ENCODE assay signal across 13 mouse cellular contexts in the genomic region with DNA sequence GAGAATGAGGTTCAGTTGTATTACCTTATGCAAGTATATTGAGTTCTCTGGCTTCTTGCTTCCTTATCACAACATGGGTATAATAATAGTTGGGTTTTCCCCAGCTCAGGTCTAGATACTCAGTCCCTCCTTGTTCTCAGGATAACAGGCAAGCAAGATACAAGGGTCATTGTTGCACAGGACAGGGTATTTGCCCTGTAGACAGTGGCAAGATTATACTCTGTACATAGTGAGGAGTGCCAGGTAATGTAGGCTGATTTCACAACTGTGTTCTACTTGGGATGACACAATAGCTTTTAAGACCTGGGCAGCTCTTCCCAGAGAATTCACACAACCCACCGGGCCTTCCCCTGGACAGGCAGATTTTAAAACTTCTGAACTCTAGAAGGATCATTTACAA.
"Had no signal": no experiment of that assay in that cellular context is flagged by ENCODE, and none has a peak within 500 bp of the region (broad histone marks: within the 10 kb centered on the region; RNA-seq: fewer than 3 reads in every experiment).

No protein-coding gene starts in this region.

- H3K4me3 ChIP-seq: layer of hippocampus, adult 2 months; limb, embryonic 12.5 days; liver, embryonic 15.5 days; midbrain, embryonic 12.5 days; neural tube, embryonic 13.5 days had no signal

- H3K27ac ChIP-seq: layer of hippocampus, adult 2 months; limb, embryonic 12.5 days; liver, embryonic 15.5 days; midbrain, embryonic 12.5 days; neural tube, embryonic 13.5 days had no signal

- H3K27me3 ChIP-seq: limb, embryonic 12.5 days; liver, embryonic 15.5 days; midbrain, embryonic 12.5 days; neural tube, embryonic 13.5 days had no signal

- H3K4me2 ChIP-seq: limb, embryonic 12.5 days; liver, embryonic 15.5 days; midbrain, embryonic 12.5 days; neural tube, embryonic 13.5 days had no signal

- H3K4me1 ChIP-seq: limb, embryonic 12.5 days; liver, embryonic 15.5 days; midbrain, embryonic 12.5 days; neural tube, embryonic 13.5 days had no signal

- H3K9ac ChIP-seq: limb, embryonic 12.5 days; liver, embryonic 15.5 days; midbrain, embryonic 12.5 days; neural tube, embryonic 13.5 days had no signal

- ATAC-seq: midbrain, embryonic 16.5 days had no signal

- DNase-seq: kidney, adult 18-20 months; kidney, postnatal 10 days; kidney, postnatal 4 days; liver; lung, adult 2 months; lung, postnatal 10 days; right cerebral cortex, postnatal 14 days had no signal

- H3K36me3 ChIP-seq: limb, embryonic 12.5 days; liver, embryonic 15.5 days; midbrain, embryonic 12.5 days; neural tube, embryonic 13.5 days had no signal

- H3K9me3 ChIP-seq: limb, embryonic 12.5 days; liver, embryonic 15.5 days; midbrain, embryonic 12.5 days; neural tube, embryonic 13.5 days had no signal
